Mouse (Mus musculus) neural tube, embryonic 12.5 days (tissue): ENCODE measurements at regions not wholly inside any gene's neighbourhood (a gene's known extent, or its start where the extent isn't known, plus 50 kb on each side); places are given as distances from the start of the nearest gene placed in this dataset.
A peak's percentile ranks its signal among the peaks of the same experiment; 100 is the strongest.

ENCODE experiments used
- ATAC-seq: fragments of 200-750 bp; cut with Nextera tagmentation; 2 replicates; pipeline ENCODE4 v1.8.0; 2017; ENCODE audit warnings: low read depth, mild to moderate bottlenecking, moderate TSS enrichment, moderate library complexity; ENCODE audit not compliant: low FRiP score
- H3K27ac ChIP-seq: fragments of 300-500 bp; sonication (generic); 2 replicates; pipeline ENCODE4 v1.5.1; 2016
- H3K27me3 ChIP-seq: fragments of 300-500 bp; sonication (generic); replicated peaks from 2 replicates; pipeline ENCODE4 v1.6.1; 2016; ENCODE audit warnings: mild to moderate bottlenecking
- H3K36me3 ChIP-seq: fragments of 300-500 bp; sonication (generic); 2 replicates; pipeline ENCODE4 v1.6.1; 2016; ENCODE audit warnings: mild to moderate bottlenecking
- H3K4me1 ChIP-seq: fragments of 300-500 bp; sonication (generic); 2 replicates; pipeline ENCODE4 v1.6.1; 2016
- H3K4me2 ChIP-seq: fragments of 300-500 bp; sonication (generic); replicated peaks from 2 replicates; pipeline ENCODE4 v1.6.1; 2016; ENCODE audit warnings: mild to moderate bottlenecking
- H3K4me3 ChIP-seq: fragments of 300-500 bp; sonication (generic); 2 replicates; pipeline ENCODE4 v1.5.1; 2016
- H3K9ac ChIP-seq: fragments of 300-500 bp; sonication (generic); 2 replicates; pipeline ENCODE4 v1.6.1; 2016; ENCODE audit warnings: mild to moderate bottlenecking
- H3K9me3 ChIP-seq: fragments of 300-500 bp; sonication (generic); 2 replicates; pipeline ENCODE4 v1.6.1; 2016; ENCODE audit warnings: mild to moderate bottlenecking
- WGBS: fragments of 180-500 bp; shearing (Covaris S2); methylation state at CpG from one replicate; pipeline ENCODE4 v1.1.7; 2016; 5-methylcytosine and 5-hydroxymethylcytosine counted together

- ATAC-seq, result no peak
- Histone ChIP-seq H3K36me3 (no peaks in the 10 kb centered on the region), H3K4me1 (no peaks in the 10 kb centered on the region), H3K4me2 (no peak overlapping the region), H3K27me3 (no peaks in the 10 kb centered on the region), H3K9ac (no peak overlapping the region), H3K27ac (no peak overlapping the region), H3K4me3 (no peak overlapping the region), H3K9me3 (no peaks in the 10 kb centered on the region)
These were observed 171.2 kb downstream of the Gria2 start for GRCm38 (mm10) chr3:80631391-80631790.

GRCm38 (mm10) chr3:80610414-80610813, 192.2 kb downstream of the Gria2 start:
- ATAC-seq, result no peak
- Histone ChIP-seq H3K9ac (no peak overlapping the region), H3K4me1 (no peaks in the 10 kb centered on the region), H3K9me3 (no peaks in the 10 kb centered on the region), H3K4me3 (no peak overlapping the region), H3K4me2 (no peak overlapping the region), H3K27me3 (no peaks in the 10 kb centered on the region), H3K27ac (no peak overlapping the region), H3K36me3 (no peaks in the 10 kb centered on the region)
- WGBS, result 72% methylated on average over 2 of the region's 2 CpGs

- 0 out of 2 replicates have a peak, but pooled peaks have one; percentile 33 for ATAC-seq
- no peaks in the 10 kb centered on the region for H3K9me3 ChIP-seq
- 33% methylated on average over 4 of the region's 4 CpGs for WGBS
These were observed 194.2 kb downstream of the Gria2 start for GRCm38 (mm10) chr3:80608467-80608866.

GRCm38 (mm10) chr3:80607809-80608208, 194.8 kb downstream of the Gria2 start:
- 31% methylated on average over 2 of the region's 2 CpGs for WGBS
- Histone ChIP-seq H3K27me3 (no peaks in the 10 kb centered on the region), H3K27ac (no peak overlapping the region), H3K36me3 (no peaks in the 10 kb centered on the region), H3K4me2 (no peak overlapping the region), H3K4me1 (no peaks in the 10 kb centered on the region), H3K9ac (no peak overlapping the region), H3K9me3 (no peaks in the 10 kb centered on the region), H3K4me3 (no peak overlapping the region)
- no peak for ATAC-seq

More at GRCm38 (mm10) chr3:80608467-80608866, 194.2 kb downstream of the Gria2 start:
- no peak overlapping the region for H3K27ac ChIP-seq
- no peaks in the 10 kb centered on the region for H3K36me3 ChIP-seq
- no peak overlapping the region for H3K4me3 ChIP-seq
- H3K4me1 ChIP-seq, result no peaks in the 10 kb centered on the region
- H3K4me2 ChIP-seq, result no peak overlapping the region
- no peak overlapping the region for H3K9ac ChIP-seq
- H3K27me3 ChIP-seq, result no peaks in the 10 kb centered on the region

- ATAC-seq, result no peak
- no peaks in the 10 kb centered on the region for H3K36me3 ChIP-seq
- H3K9ac ChIP-seq, result no peak overlapping the region
- no peaks in the 10 kb centered on the region for H3K9me3 ChIP-seq
- H3K4me2 ChIP-seq, result no peak overlapping the region
- no peaks in the 10 kb centered on the region for H3K4me1 ChIP-seq
- H3K4me3 ChIP-seq, result no peak overlapping the region
- H3K27me3 ChIP-seq, result no peaks in the 10 kb centered on the region
- H3K27ac ChIP-seq, result no peak overlapping the region
These were observed 205.1 kb downstream of the Gria2 start for GRCm38 (mm10) chr3:80597549-80597948.

GRCm38 (mm10) chr3:80567514-80567913, 235.1 kb downstream of the Gria2 start:
- no peaks in the 10 kb centered on the region for H3K27me3 ChIP-seq
- H3K4me3 ChIP-seq, result no peak overlapping the region
- ATAC-seq, result no peak

GRCm38 (mm10) chr3:80566236-80566635, 236.4 kb downstream of the Gria2 start:
- H3K27me3 ChIP-seq, result no peaks in the 10 kb centered on the region

More at GRCm38 (mm10) chr3:80567514-80567913, 235.1 kb downstream of the Gria2 start:
- H3K4me2 ChIP-seq, result no peak overlapping the region
- H3K9me3 ChIP-seq, result no peaks in the 10 kb centered on the region
- H3K9ac ChIP-seq, result no peak overlapping the region
- no peak overlapping the region for H3K27ac ChIP-seq
- H3K4me1 ChIP-seq, result no peaks in the 10 kb centered on the region
- no peaks in the 10 kb centered on the region for H3K36me3 ChIP-seq

GRCm38 (mm10) chr3:80546151-80546695, 256.4 kb downstream of the Gria2 start:
- Histone ChIP-seq H3K4me1 (no peaks in the 10 kb centered on the region), H3K36me3 (no peaks in the 10 kb centered on the region), H3K9me3 (no peaks in the 10 kb centered on the region), H3K4me2 (no peak overlapping the region), H3K27me3 (no peaks in the 10 kb centered on the region), H3K4me3 (no peak overlapping the region), H3K27ac (no peak overlapping the region), H3K9ac (no peak overlapping the region)
- no peak for ATAC-seq

More at GRCm38 (mm10) chr3:80566236-80566635, 236.4 kb downstream of the Gria2 start:
- no peaks in the 10 kb centered on the region for H3K4me1 ChIP-seq
- H3K27ac ChIP-seq, result no peak overlapping the region
- 65% methylated on average over 3 of the region's 3 CpGs for WGBS
- H3K4me2 ChIP-seq, result no peak overlapping the region
- H3K9ac ChIP-seq, result no peak overlapping the region
- no peak for ATAC-seq
- H3K9me3 ChIP-seq, result no peaks in the 10 kb centered on the region
- no peak overlapping the region for H3K4me3 ChIP-seq
- H3K36me3 ChIP-seq, result no peaks in the 10 kb centered on the region

GRCm38 (mm10) chr3:80543783-80544182, 258.9 kb downstream of the Gria2 start:
- Histone ChIP-seq H3K36me3 (no peaks in the 10 kb centered on the region), H3K4me3 (no peak overlapping the region), H3K4me1 (no peaks in the 10 kb centered on the region), H3K9me3 (no peaks in the 10 kb centered on the region), H3K27ac (no peak overlapping the region), H3K4me2 (no peak overlapping the region), H3K27me3 (no peaks in the 10 kb centered on the region), H3K9ac (no peak overlapping the region)
- WGBS, result 72% methylated on average over 1 of the region's 1 CpGs
- no peak for ATAC-seq

GRCm38 (mm10) chr3:80541382-80541781, 261.3 kb downstream of the Gria2 start:
- Histone ChIP-seq H3K36me3 (no peaks in the 10 kb centered on the region), H3K9me3 (no peaks in the 10 kb centered on the region), H3K27me3 (no peaks in the 10 kb centered on the region), H3K27ac (no peak overlapping the region), H3K4me2 (no peak overlapping the region), H3K9ac (no peak overlapping the region), H3K4me3 (no peak overlapping the region), H3K4me1 (no peaks in the 10 kb centered on the region)
- no peak for ATAC-seq

- Histone ChIP-seq H3K4me2 (no peak overlapping the region), H3K27ac (no peak overlapping the region), H3K36me3 (no peaks in the 10 kb centered on the region), H3K4me1 (no peaks in the 10 kb centered on the region), H3K9ac (no peak overlapping the region), H3K27me3 (no peaks in the 10 kb centered on the region), H3K4me3 (no peak overlapping the region), H3K9me3 (no peaks in the 10 kb centered on the region)
- ATAC-seq, result no peak
- 89% methylated on average over 4 of the region's 4 CpGs for WGBS
These were observed 268.8 kb downstream of the Gria2 start for GRCm38 (mm10) chr3:80533706-80534349.

- Histone ChIP-seq H3K4me3 (no peak overlapping the region), H3K27me3 (no peaks in the 10 kb centered on the region), H3K36me3 (no peaks in the 10 kb centered on the region), H3K9me3 (no peaks in the 10 kb centered on the region), H3K27ac (no peak overlapping the region), H3K4me2 (no peak overlapping the region), H3K9ac (no peak overlapping the region), H3K4me1 (no peaks in the 10 kb centered on the region)
- ATAC-seq, result no peak
- 67% methylated on average over 1 of the region's 1 CpGs for WGBS
These were observed 288.6 kb downstream of the Gria2 start for GRCm38 (mm10) chr3:80514026-80514425.

GRCm38 (mm10) chr3:80509185-80509584, 293.4 kb downstream of the Gria2 start:
- H3K27ac ChIP-seq, result no peak overlapping the region
- H3K27me3 ChIP-seq, result no peaks in the 10 kb centered on the region
- no peaks in the 10 kb centered on the region for H3K36me3 ChIP-seq
- H3K9ac ChIP-seq, result no peak overlapping the region
- H3K4me1 ChIP-seq, result no peaks in the 10 kb centered on the region
- no peak for ATAC-seq
- no peak overlapping the region for H3K4me2 ChIP-seq
- H3K4me3 ChIP-seq, result no peak overlapping the region
- 79% methylated on average over 1 of the region's 1 CpGs for WGBS
- no peaks in the 10 kb centered on the region for H3K9me3 ChIP-seq
